Mouse (Mus musculus) embryonic facial prominence, embryonic 15.5 days (tissue): ENCODE results near the gene Bbc3. TPM values are rescaled to one million over a fixed set of nuclear protein-coding genes. Genes with fewer than 3 reads are reported as not detected.
A peak's percentile ranks its signal among the peaks of the same experiment; 100 is the strongest.

Experiments used
- ATAC-seq: fragments of 200-750 bp; cut with Nextera tagmentation; 2 replicates; pipeline ENCODE4 v1.8.0; 2017; ENCODE audit warnings: low read depth, moderate TSS enrichment; ENCODE audit not compliant: insufficient number of reproducible peaks, low FRiP score, low TSS enrichment
- H3K27ac ChIP-seq: fragments of 300-500 bp; sonication (generic); replicated peaks from 2 replicates; pipeline ENCODE4 v1.5.1; 2015; ENCODE audit warnings: mild to moderate bottlenecking, inconsistent platforms
- H3K27me3 ChIP-seq: fragments of 300-500 bp; sonication (generic); 2 replicates; pipeline ENCODE4 v1.6.1; 2015; ENCODE audit warnings: inconsistent platforms
- H3K36me3 ChIP-seq: fragments of 300-500 bp; sonication (generic); 2 replicates; pipeline ENCODE4 v1.6.1; 2015; ENCODE audit warnings: mild to moderate bottlenecking, inconsistent platforms
- H3K4me1 ChIP-seq: fragments of 300-500 bp; sonication (generic); 2 replicates; pipeline ENCODE4 v1.6.1; 2015; ENCODE audit warnings: inconsistent platforms
- H3K4me2 ChIP-seq: fragments of 300-500 bp; sonication (generic); replicated peaks from 2 replicates; pipeline ENCODE4 v1.6.1; 2015; ENCODE audit warnings: mild to moderate bottlenecking, inconsistent platforms
- H3K4me3 ChIP-seq: fragments of 300-500 bp; sonication (generic); replicated peaks from 2 replicates; pipeline ENCODE4 v1.5.1; 2015; ENCODE audit warnings: mild to moderate bottlenecking, inconsistent platforms
- H3K9ac ChIP-seq: fragments of 300-500 bp; sonication (generic); 2 replicates; pipeline ENCODE4 v1.6.1; 2015; ENCODE audit warnings: inconsistent platforms
- H3K9me3 ChIP-seq: fragments of 300-500 bp; sonication (generic); replicated peaks from 2 replicates; pipeline ENCODE4 v1.6.1; 2016; ENCODE audit warnings: inconsistent platforms
- WGBS: fragments of 180-500 bp; shearing (Covaris S2); methylation state at CpG from one replicate; pipeline ENCODE4 v1.1.7; 2015; 5-methylcytosine and 5-hydroxymethylcytosine counted together
- polyA plus RNA-seq: library from polyadenylated mRNA; unstranded; fragments of >200 nt; fragmentation: Nextera tagmentation; extraction: Ambion mirVana; gene quantifications from 2 replicates; pipeline ENCODE4 v1.2.1, GENCODE M21; 2015

Bbc3 gene
- polyA plus RNA-seq, 1 experiment from 2014 or later: 7.5 TPM

GRCm38 (mm10) chr7:16310020-16310520, 1.9 kb downstream of the Bbc3 start:
- Histone ChIP-seq H3K4me3 (peak overlapping the region; percentile 65), H3K36me3 (no peaks in the 10 kb centered on the region), H3K27ac (peak overlapping the region; percentile 68), H3K4me2 (peak overlapping the region; percentile 99), H3K27me3 (no peaks in the 10 kb centered on the region; the same call in 1 of the 2 replicates), H3K4me1 (peaks cover 60% of the 10 kb centered on the region), H3K9me3 (no peaks in the 10 kb centered on the region), H3K9ac (peak overlapping the region; percentile 56)
- WGBS: under 1% methylated on average over 47 of the region's 56 CpGs
- ATAC-seq: 0 out of 2 replicates have a peak, but pooled peaks have one; percentile 6

- Histone ChIP-seq H3K27ac (peak overlapping the region; percentile 68), H3K36me3 (no peaks in the 10 kb centered on the region), H3K4me1 (peaks cover 60% of the 10 kb centered on the region), H3K9me3 (no peaks in the 10 kb centered on the region), H3K4me3 (peak overlapping the region; percentile 65), H3K9ac (no peak overlapping the region), H3K4me2 (peak overlapping the region; percentile 99), H3K27me3 (no peaks in the 10 kb centered on the region; the same call in 1 of the 2 replicates)
- WGBS: 1% methylated on average over 31 of the region's 31 CpGs
- no peak for ATAC-seq
Measured at GRCm38 (mm10) chr7:16310521-16311452, 2.6 kb downstream of the Bbc3 start.

GRCm38 (mm10) chr7:16311453-16312004, 3.3 kb downstream of the Bbc3 start:
- H3K27me3 ChIP-seq: no peaks in the 10 kb centered on the region; the same call in 1 of the 2 replicates
- H3K9me3 ChIP-seq: no peaks in the 10 kb centered on the region
- peak overlapping the region; percentile 68 for H3K27ac ChIP-seq
- ATAC-seq: no peak
- 2% methylated on average over 14 of the region's 14 CpGs for WGBS
- H3K36me3 ChIP-seq: no peaks in the 10 kb centered on the region
- peaks cover 60% of the 10 kb centered on the region for H3K4me1 ChIP-seq
- peak overlapping the region; percentile 50 for H3K9ac ChIP-seq
- H3K4me2 ChIP-seq: peak overlapping the region; percentile 99
- peak overlapping the region; percentile 65 for H3K4me3 ChIP-seq

- Histone ChIP-seq H3K9ac (peak overlapping the region; percentile 50), H3K27me3 (no peaks in the 10 kb centered on the region; the same call in 1 of the 2 replicates), H3K27ac (peak overlapping the region; percentile 68), H3K9me3 (no peaks in the 10 kb centered on the region), H3K36me3 (no peaks in the 10 kb centered on the region), H3K4me3 (peak overlapping the region; percentile 65), H3K4me1 (peaks cover 60% of the 10 kb centered on the region), H3K4me2 (peak overlapping the region; percentile 99)
- no peak for ATAC-seq
- under 1% methylated on average over 48 of the region's 49 CpGs for WGBS
Measured at GRCm38 (mm10) chr7:16312011-16312671, 3.9 kb downstream of the Bbc3 start.

- Histone ChIP-seq H3K4me3 (peak overlapping the region; percentile 65), H3K9me3 (no peaks in the 10 kb centered on the region), H3K4me1 (peaks cover 60% of the 10 kb centered on the region), H3K9ac (peak overlapping the region; percentile 50), H3K4me2 (peak overlapping the region; percentile 99), H3K36me3 (0 out of 2 replicates have a peak, but pooled peaks cover 3% of the 10 kb centered on the region), H3K27ac (peak overlapping the region; percentile 95), H3K27me3 (no peaks in the 10 kb centered on the region; the same call in 1 of the 2 replicates)
- no peak for ATAC-seq
- 0% methylated on average over 12 of the region's 12 CpGs for WGBS
Measured at GRCm38 (mm10) chr7:16312672-16313311, 4.6 kb downstream of the Bbc3 start.

- peak; percentile 68 for ATAC-seq
- no peaks in the 10 kb centered on the region; the same call in 1 of the 2 replicates for H3K27me3 ChIP-seq
- peak overlapping the region; percentile 95 for H3K27ac ChIP-seq
- peaks cover 57% of the 10 kb centered on the region for H3K4me1 ChIP-seq
- peak overlapping the region; percentile 64 for H3K9ac ChIP-seq
- peak overlapping the region; percentile 65 for H3K4me3 ChIP-seq
- under 1% methylated on average over 66 of the region's 66 CpGs for WGBS
- peak overlapping the region; percentile 99 for H3K4me2 ChIP-seq
- 0 out of 2 replicates have a peak, but pooled peaks cover 3% of the 10 kb centered on the region for H3K36me3 ChIP-seq
- H3K9me3 ChIP-seq: no peaks in the 10 kb centered on the region
Measured at GRCm38 (mm10) chr7:16313481-16314220, 5.5 kb downstream of the Bbc3 start.

GRCm38 (mm10) chr7:16314221-16314775, 6.1 kb downstream of the Bbc3 start:
- Histone ChIP-seq H3K27me3 (no peaks in the 10 kb centered on the region; the same call in 1 of the 2 replicates), H3K27ac (peak overlapping the region; percentile 95), H3K4me1 (peaks cover 51% of the 10 kb centered on the region), H3K4me3 (peak overlapping the region; percentile 65), H3K9ac (peak overlapping the region; percentile 39), H3K4me2 (peak overlapping the region; percentile 99), H3K36me3 (0 out of 2 replicates have a peak, but pooled peaks cover 3% of the 10 kb centered on the region), H3K9me3 (no peaks in the 10 kb centered on the region)
- WGBS: 9% methylated on average over 13 of the region's 13 CpGs
- ATAC-seq: no peak

- no peak overlapping the region for H3K4me2 ChIP-seq
- ATAC-seq: no peak
- H3K27me3 ChIP-seq: no peaks in the 10 kb centered on the region; the same call in 1 of the 2 replicates
- 61% methylated on average over 4 of the region's 4 CpGs for WGBS
- H3K4me3 ChIP-seq: no peak overlapping the region
- 0 out of 2 replicates have a peak, but pooled peaks cover 3% of the 10 kb centered on the region for H3K36me3 ChIP-seq
- H3K27ac ChIP-seq: no peak overlapping the region
- peaks cover 41% of the 10 kb centered on the region for H3K4me1 ChIP-seq
- no peak overlapping the region for H3K9ac ChIP-seq
- H3K9me3 ChIP-seq: no peaks in the 10 kb centered on the region
Measured at GRCm38 (mm10) chr7:16315222-16315759, 7.1 kb downstream of the Bbc3 start.

- 84% methylated on average over 14 of the region's 14 CpGs for WGBS
- ATAC-seq: no peak
- Histone ChIP-seq H3K9ac (no peak overlapping the region), H3K36me3 (0 out of 2 replicates have a peak, but pooled peaks cover 3% of the 10 kb centered on the region), H3K4me1 (peaks cover 23% of the 10 kb centered on the region), H3K27me3 (no peaks in the 10 kb centered on the region), H3K4me3 (no peak overlapping the region), H3K4me2 (no peak overlapping the region), H3K27ac (no peak overlapping the region), H3K9me3 (no peaks in the 10 kb centered on the region)
Measured at GRCm38 (mm10) chr7:16317094-16317493, 8.9 kb downstream of the Bbc3 start.
